Mouse (Mus musculus) embryonic facial prominence, embryonic 14.5 days (tissue): ENCODE results near the gene Supt3. TPM values are rescaled to one million over a fixed set of nuclear protein-coding genes. Genes with fewer than 3 reads are reported as not detected.

ENCODE experiments used
- ATAC-seq: fragments of 200-750 bp; cut with Nextera tagmentation; 2 replicates; pipeline ENCODE4 v1.8.0; 2017; ENCODE audit warnings: low read depth, moderate number of reproducible peaks, moderate TSS enrichment
- DNase-seq: peaks from one replicate; pipeline ENCODE4 v3.0.0-alpha.2; 2015; ENCODE audit warnings: low spot score
- H3K27ac ChIP-seq: fragments of 300-500 bp; sonication (generic); replicated peaks from 2 replicates; pipeline ENCODE4 v1.5.1; 2014; ENCODE audit warnings: low read depth, mild to moderate bottlenecking, low read length, moderate library complexity
- H3K27me3 ChIP-seq: fragments of 300-500 bp; sonication (generic); replicated peaks from 2 replicates; pipeline ENCODE4 v1.6.1; 2014; ENCODE audit warnings: low read length; ENCODE audit not compliant: control insufficient read depth, insufficient read depth
- H3K36me3 ChIP-seq: fragments of 300-500 bp; sonication (generic); 2 replicates; pipeline ENCODE4 v1.6.1; 2014; ENCODE audit warnings: low read length, mixed read lengths; ENCODE audit not compliant: control insufficient read depth, insufficient read depth
- H3K4me1 ChIP-seq: fragments of 300-500 bp; sonication (generic); 2 replicates; pipeline ENCODE4 v1.6.1; 2014; ENCODE audit warnings: antibody characterized with exemption, low read length; ENCODE audit not compliant: control insufficient read depth, insufficient read depth
- H3K4me2 ChIP-seq: fragments of 300-500 bp; sonication (generic); 2 replicates; pipeline ENCODE4 v1.6.1; 2014; ENCODE audit warnings: low read depth, mild to moderate bottlenecking, low read length, moderate library complexity, mixed read lengths
- H3K4me3 ChIP-seq: fragments of 300-500 bp; sonication (generic); 2 replicates; pipeline ENCODE4 v1.5.1; 2014; ENCODE audit warnings: low read depth, mild to moderate bottlenecking, low read length
- H3K9ac ChIP-seq: fragments of 300-500 bp; sonication (generic); 2 replicates; pipeline ENCODE4 v1.6.1; 2014; ENCODE audit warnings: low read depth, mild to moderate bottlenecking, low read length, moderate library complexity, mixed read lengths
- H3K9me3 ChIP-seq: fragments of 300-500 bp; sonication (generic); 2 replicates; pipeline ENCODE4 v1.6.1; 2016; ENCODE audit warnings: low read length; ENCODE audit not compliant: control insufficient read depth
- WGBS: fragments of 180-500 bp; shearing (Covaris S2); extraction: QIAGEN DNeasy Blood & Tissue Kit; methylation state at CpG from one replicate; pipeline ENCODE4 v1.1.7; 2014; 5-methylcytosine and 5-hydroxymethylcytosine counted together
- polyA plus RNA-seq: library from polyadenylated mRNA; unstranded; fragments of >200 nt; fragmentation: Nextera tagmentation; extraction: Ambion mirVana; gene quantifications from 2 replicates; pipeline ENCODE4 v1.2.1, GENCODE M21; 2014

Supt3 gene
- polyA plus RNA-seq, 1 experiment from 2014 or later = 17.6 TPM

DNA sequence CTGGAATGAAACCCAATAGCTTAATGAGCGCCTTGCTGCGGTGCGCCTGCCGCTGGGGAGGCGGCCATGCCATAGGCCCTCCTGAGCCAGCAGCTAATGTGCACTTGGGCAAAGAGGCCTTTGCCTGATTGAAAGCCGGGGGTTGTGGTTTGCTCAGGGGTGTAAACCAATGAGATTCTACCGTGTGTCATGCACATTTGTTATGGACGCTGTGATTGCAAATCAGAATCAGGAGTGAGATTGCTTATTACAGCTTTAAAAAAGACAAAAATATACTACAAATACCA, 296.3 kb downstream of the Supt3 start:
- H3K4me3 ChIP-seq = no peak overlapping the region
- no peaks in the 10 kb centered on the region for H3K36me3 ChIP-seq
- H3K27me3 ChIP-seq = no peaks in the 10 kb centered on the region; the same call in 1 of the 2 replicates
- H3K4me1 ChIP-seq = peaks cover 10% of the 10 kb centered on the region
- peak; percentile 90 for ATAC-seq
- peak overlapping the region; percentile 48; the same call in 1 of the 2 replicates for H3K27ac ChIP-seq
- H3K4me2 ChIP-seq = no peak overlapping the region
- WGBS = 49% methylated on average over 8 of the region's 8 CpGs
- peak; percentile 90 for DNase-seq
- peaks cover 3% of the 10 kb centered on the region; the same call in 1 of the 2 replicates for H3K9me3 ChIP-seq
- no peak overlapping the region for H3K9ac ChIP-seq

DNA sequence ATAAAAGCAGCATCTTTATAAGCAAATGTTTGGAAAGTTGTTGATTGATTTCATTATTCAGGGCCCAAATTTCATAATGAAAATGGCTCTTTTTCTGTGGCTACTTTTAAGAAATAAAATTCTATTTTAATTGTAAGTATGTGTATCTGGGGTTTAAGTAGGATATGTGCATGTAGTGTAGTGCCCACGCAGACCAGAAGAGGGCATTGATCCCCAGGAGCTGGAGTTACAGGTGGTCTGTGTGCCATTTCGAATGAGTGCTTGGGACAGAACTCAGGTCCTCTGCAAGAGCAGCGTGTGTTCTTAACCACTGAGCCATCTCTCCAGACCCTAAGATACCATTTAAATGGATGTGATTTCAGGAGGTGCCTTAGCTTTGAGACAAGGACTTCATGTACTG, 296.8 kb downstream of the Supt3 start:
- no peak for ATAC-seq
- Histone ChIP-seq H3K4me2 (no peak overlapping the region), H3K27ac (no peak overlapping the region), H3K4me1 (peaks cover 10% of the 10 kb centered on the region), H3K9me3 (peaks cover 3% of the 10 kb centered on the region; the same call in 1 of the 2 replicates), H3K4me3 (no peak overlapping the region), H3K9ac (no peak overlapping the region), H3K27me3 (no peaks in the 10 kb centered on the region; the same call in 1 of the 2 replicates), H3K36me3 (no peaks in the 10 kb centered on the region)
- 89% methylated on average over 3 of the region's 3 CpGs for WGBS
- DNase-seq = no peak

DNA sequence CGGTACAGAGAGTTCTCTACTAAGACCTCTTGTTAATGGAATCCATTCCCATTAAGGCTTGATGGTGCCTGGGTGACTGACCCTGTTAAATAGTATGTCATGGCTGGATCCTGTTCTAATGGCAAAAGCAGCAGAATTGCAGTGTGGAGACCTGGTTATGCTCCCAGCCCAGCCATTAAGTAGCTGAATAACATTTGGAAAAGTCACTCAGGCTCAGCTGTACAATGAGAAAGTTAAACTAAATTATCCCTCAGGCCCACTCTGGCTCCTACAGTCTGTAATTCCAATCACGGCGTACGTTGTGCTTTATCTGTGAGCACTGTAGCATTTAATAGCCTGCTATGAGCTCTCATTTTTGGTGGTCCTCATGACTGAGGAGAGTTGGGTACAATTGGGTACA, 300.0 kb downstream of the Supt3 start:
- DNase-seq (no peak), ATAC-seq (no peak)
- Histone ChIP-seq H3K36me3 (no peaks in the 10 kb centered on the region), H3K27ac (no peak overlapping the region), H3K4me2 (no peak overlapping the region), H3K4me1 (peaks cover 15% of the 10 kb centered on the region), H3K9me3 (no peaks in the 10 kb centered on the region), H3K9ac (no peak overlapping the region), H3K27me3 (no peaks in the 10 kb centered on the region; the same call in 1 of the 2 replicates), H3K4me3 (no peak overlapping the region)
- 82% methylated on average over 4 of the region's 4 CpGs for WGBS

DNA sequence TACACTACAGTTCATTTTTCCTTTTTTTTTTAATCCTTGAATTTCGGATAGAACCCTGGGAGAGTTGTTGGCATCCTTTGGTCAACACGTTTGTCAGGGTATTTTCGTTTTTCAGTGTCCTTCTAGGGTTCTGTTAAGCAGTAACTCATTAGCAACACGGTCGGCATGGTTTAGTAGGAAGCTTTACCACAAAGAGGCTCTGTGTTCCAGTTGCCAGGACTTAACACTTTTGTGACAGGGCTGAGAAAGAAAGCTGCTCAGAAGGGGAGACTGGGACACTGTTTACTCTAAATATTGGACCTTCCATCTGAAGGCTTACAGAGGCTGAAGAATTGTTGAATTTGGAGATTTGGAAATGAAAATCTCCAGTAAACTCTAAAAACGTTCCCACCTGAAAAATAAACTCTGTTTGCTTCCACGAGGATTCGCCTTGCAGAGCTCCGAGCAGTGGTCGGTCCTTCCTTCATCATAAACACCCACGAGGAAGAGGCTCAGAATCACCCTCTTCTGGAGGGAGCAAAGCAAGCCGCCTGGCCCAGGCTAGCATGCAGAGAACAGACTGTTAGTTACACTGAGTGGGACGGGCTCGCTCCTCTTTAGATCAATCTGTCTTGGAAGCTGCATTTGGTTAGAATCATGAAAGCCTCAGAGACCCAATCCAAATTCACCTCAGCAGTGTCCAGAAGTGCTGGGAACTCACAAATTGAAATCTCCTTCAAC, 301.1 kb downstream of the Supt3 start:
- Histone ChIP-seq H3K36me3 (no peaks in the 10 kb centered on the region), H3K9ac (no peak overlapping the region), H3K27me3 (no peaks in the 10 kb centered on the region), H3K9me3 (no peaks in the 10 kb centered on the region), H3K4me3 (no peak overlapping the region), H3K4me2 (no peak overlapping the region), H3K4me1 (peaks cover 10% of the 10 kb centered on the region), H3K27ac (no peak overlapping the region)
- DNase-seq = no peak
- 53% methylated on average over 14 of the region's 14 CpGs for WGBS
- ATAC-seq = no peak

DNA sequence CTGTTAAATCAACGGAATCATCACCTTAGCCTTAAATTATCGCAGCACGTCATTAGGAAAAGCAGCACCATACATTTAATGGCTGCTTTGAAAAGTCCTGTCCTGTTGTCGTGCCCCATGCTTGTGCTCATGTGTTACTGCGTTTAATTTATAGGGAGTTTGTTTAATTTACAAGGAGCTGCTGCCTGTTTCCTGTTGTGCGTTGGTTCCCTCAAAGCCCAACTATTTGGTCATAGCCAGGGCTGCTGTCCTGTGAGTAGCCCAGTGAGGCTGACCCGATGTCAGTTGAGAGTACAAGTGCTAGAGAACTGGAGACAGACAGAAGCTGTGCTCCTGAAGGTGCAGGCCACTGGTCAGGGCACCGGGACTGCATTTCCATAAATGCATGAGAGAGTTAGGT, 304.6 kb downstream of the Supt3 start:
- no peaks in the 10 kb centered on the region for H3K27me3 ChIP-seq
- no peaks in the 10 kb centered on the region for H3K9me3 ChIP-seq
- H3K9ac ChIP-seq = 0 out of 2 replicates have a peak overlapping the region, but pooled peaks have one; percentile 2
- H3K27ac ChIP-seq = peak overlapping the region; percentile 63; the same call in 1 of the 2 replicates
- no peak overlapping the region for H3K4me3 ChIP-seq
- no peaks in the 10 kb centered on the region for H3K36me3 ChIP-seq
- WGBS = 62% methylated on average over 8 of the region's 8 CpGs
- peak overlapping the region; percentile 20; the same call in 1 of the 2 replicates for H3K4me2 ChIP-seq
- DNase-seq = no peak
- peaks cover 10% of the 10 kb centered on the region for H3K4me1 ChIP-seq
- ATAC-seq = no peak

DNA sequence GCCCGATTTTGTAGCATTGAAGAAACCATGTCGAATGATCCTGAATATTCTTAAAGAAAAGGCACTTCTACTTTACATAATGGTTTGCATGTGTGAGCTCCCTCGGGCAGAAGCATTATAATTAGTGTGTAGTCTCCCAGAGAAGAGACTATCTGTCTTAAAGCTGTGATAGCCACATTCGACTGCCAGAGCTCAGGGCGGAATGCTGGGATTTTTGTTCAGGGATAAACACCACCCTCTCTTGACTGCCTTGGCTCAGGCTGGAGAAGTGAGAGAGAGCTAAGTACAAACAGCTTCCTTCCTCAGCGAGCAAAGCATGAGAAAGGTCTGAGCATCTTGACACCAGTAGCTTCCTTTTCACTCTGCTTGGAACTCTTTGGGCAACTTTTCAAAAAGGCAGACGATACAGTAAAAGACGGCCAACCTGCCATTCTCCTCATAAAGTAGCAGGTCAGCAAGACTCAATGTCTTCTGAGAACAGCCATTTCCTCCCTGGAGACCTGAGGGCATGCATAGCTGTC, 305.1 kb downstream of the Supt3 start:
- peak; percentile 70; the same call in 1 of the 2 replicates for ATAC-seq
- Histone ChIP-seq H3K27me3 (no peaks in the 10 kb centered on the region), H3K4me2 (peak overlapping the region; percentile 20; the same call in 1 of the 2 replicates), H3K9me3 (no peaks in the 10 kb centered on the region), H3K4me3 (no peak overlapping the region), H3K4me1 (peaks cover 15% of the 10 kb centered on the region), H3K9ac (no peak overlapping the region), H3K36me3 (no peaks in the 10 kb centered on the region), H3K27ac (peak overlapping the region; percentile 63; the same call in 1 of the 2 replicates)
- peak; percentile 80 for DNase-seq
- WGBS = 21% methylated on average over 8 of the region's 8 CpGs

DNA sequence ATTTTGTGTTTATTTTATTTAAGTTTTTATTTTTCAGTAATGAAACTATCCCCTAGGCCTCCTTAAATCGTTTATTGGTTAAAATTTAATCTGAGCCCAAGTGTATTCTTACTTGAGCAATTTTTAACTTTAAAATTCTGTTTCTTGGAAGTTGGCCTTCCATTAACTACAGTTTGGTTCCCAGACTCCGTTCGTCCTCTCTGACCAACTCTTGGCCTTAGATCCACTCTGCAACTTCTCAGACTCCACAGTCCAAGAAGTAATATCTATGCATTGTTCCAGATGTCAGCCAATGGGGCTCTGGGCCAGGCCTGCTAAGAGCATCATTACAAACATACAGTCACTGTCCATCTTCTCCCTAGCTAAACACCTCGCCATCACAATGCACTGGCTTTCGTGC, 309.4 kb downstream of the Supt3 start:
- no peaks in the 10 kb centered on the region for H3K36me3 ChIP-seq
- DNase-seq = peak; percentile 16
- 74% methylated on average over 5 of the region's 5 CpGs for WGBS
- H3K9me3 ChIP-seq = no peaks in the 10 kb centered on the region
- H3K27me3 ChIP-seq = no peaks in the 10 kb centered on the region
- no peak overlapping the region for H3K27ac ChIP-seq
- no peak overlapping the region for H3K4me2 ChIP-seq
- no peak overlapping the region for H3K9ac ChIP-seq
- H3K4me3 ChIP-seq = no peak overlapping the region
- peaks cover 20% of the 10 kb centered on the region for H3K4me1 ChIP-seq
- no peak for ATAC-seq

DNA sequence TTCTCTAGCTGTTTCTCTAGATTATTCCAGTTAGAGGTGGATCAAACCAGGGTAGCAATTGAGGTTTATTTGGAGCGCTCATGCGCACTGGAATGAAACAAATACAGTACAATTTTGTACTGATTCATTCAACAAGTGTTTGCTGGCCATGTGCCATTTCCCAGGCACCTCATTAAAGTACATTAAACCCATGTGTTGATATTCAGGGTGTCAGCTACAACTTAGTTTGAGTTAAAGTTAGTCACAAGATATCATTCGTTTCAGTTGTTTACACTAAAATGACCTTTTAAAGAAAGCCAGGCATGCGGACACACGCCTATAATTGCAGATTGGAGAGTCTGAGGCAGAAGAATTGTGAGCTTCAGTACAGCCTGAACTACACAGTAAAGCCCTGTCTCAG, 310.1 kb downstream of the Supt3 start:
- Histone ChIP-seq H3K9me3 (no peaks in the 10 kb centered on the region), H3K9ac (no peak overlapping the region), H3K27ac (no peak overlapping the region), H3K4me3 (no peak overlapping the region), H3K4me1 (peaks cover 14% of the 10 kb centered on the region; the same call in 1 of the 2 replicates), H3K36me3 (no peaks in the 10 kb centered on the region), H3K4me2 (no peak overlapping the region), H3K27me3 (no peaks in the 10 kb centered on the region)
- ATAC-seq = peak; percentile 41; the same call in 1 of the 2 replicates
- peak; percentile 81 for DNase-seq
- WGBS = 49% methylated on average over 5 of the region's 5 CpGs

DNA sequence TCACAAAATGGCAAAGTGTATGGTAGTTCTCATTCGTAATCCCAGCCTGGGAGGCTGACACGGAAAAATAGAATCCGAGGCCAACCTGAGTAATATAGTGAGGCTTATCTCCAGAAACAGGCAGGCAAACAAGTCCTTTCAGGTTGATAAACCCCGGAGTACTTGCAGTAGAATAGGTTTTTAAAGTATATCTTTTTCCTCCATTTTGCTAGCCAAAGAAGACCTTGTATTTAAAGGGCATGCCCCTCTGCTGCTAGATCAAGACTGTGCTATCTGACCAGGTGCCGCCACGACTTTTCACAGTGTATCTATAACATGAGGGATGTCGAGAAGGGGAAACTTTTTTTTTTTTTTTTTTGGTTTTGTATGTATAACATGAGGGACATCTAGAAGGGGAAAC, 324.1 kb downstream of the Supt3 start:
- 67% methylated on average over 7 of the region's 7 CpGs for WGBS
- Histone ChIP-seq H3K9me3 (no peaks in the 10 kb centered on the region), H3K4me2 (no peak overlapping the region), H3K4me3 (no peak overlapping the region), H3K36me3 (no peaks in the 10 kb centered on the region), H3K4me1 (no peaks in the 10 kb centered on the region), H3K9ac (no peak overlapping the region), H3K27me3 (no peaks in the 10 kb centered on the region), H3K27ac (no peak overlapping the region)
- DNase-seq = no peak
- ATAC-seq = no peak
